Mouse (Mus musculus): ENCODE measurements around the gene Ddx17. TPM values are rescaled to one million over a fixed set of nuclear protein-coding genes. Genes with fewer than 3 reads are reported as not detected.

Gene Ddx17
- polyA plus RNA-seq, 1 experiment from 2014 or later, result 11.3 TPM

GRCm38 (mm10) chr15:79510425-79510824 is 36.1 kb downstream of the Ddx17 start:
- Histone ChIP-seq H3K4me2 (ENCODE audit: low read depth, low read length) (no peak overlapping the region), H3K36me3 (ENCODE audit: control insufficient read depth, insufficient read depth) (no peaks in the 10 kb centered on the region), H3K27me3 (ENCODE audit: control insufficient read depth, insufficient read depth, low read depth, low read length) (peaks cover 83% of the 10 kb centered on the region), H3K9me3 (replicated peaks; ENCODE audit: control insufficient read depth, low read length) (no peaks in the 10 kb centered on the region), H3K4me1 (ENCODE audit: control insufficient read depth, low read depth, low read length) (no peaks in the 10 kb centered on the region), H3K27ac (ENCODE audit: low read length) (no peak overlapping the region), H3K9ac (ENCODE audit: low read depth, low read length) (no peak overlapping the region), H3K4me3 (ENCODE audit: low read depth, low read length) (no peak overlapping the region)
- ATAC-seq (ENCODE audit: low read depth), result no peak
- 47% methylated on average over 7 of the region's 7 CpGs for WGBS (ENCODE audit: insufficient replicate concordance)

GRCm38 (mm10) chr15:79509998-79510397 is 36.5 kb downstream of the Ddx17 start:
- Histone ChIP-seq H3K27me3 (ENCODE audit: control insufficient read depth, insufficient read depth, low read depth, low read length) (peaks cover 83% of the 10 kb centered on the region), H3K27ac (ENCODE audit: low read length) (no peak overlapping the region), H3K9me3 (replicated peaks; ENCODE audit: control insufficient read depth, low read length) (no peaks in the 10 kb centered on the region), H3K4me2 (ENCODE audit: low read depth, low read length) (no peak overlapping the region), H3K4me1 (ENCODE audit: control insufficient read depth, low read depth, low read length) (no peaks in the 10 kb centered on the region), H3K9ac (ENCODE audit: low read depth, low read length) (no peak overlapping the region), H3K36me3 (ENCODE audit: control insufficient read depth, insufficient read depth) (no peaks in the 10 kb centered on the region), H3K4me3 (ENCODE audit: low read depth, low read length) (no peak overlapping the region)
- ATAC-seq (ENCODE audit: low read depth), result no peak
- WGBS (ENCODE audit: insufficient replicate concordance), result 27% methylated on average over 5 of the region's 6 CpGs

GRCm38 (mm10) chr15:79507055-79507828 is 39.3 kb downstream of the Ddx17 start:
- Histone ChIP-seq H3K4me3 (ENCODE audit: low read depth, low read length) (no peak overlapping the region), H3K9ac (ENCODE audit: low read depth, low read length) (no peak overlapping the region), H3K4me2 (ENCODE audit: low read depth, low read length) (no peak overlapping the region), H3K9me3 (replicated peaks; ENCODE audit: control insufficient read depth, low read length) (no peaks in the 10 kb centered on the region), H3K36me3 (ENCODE audit: control insufficient read depth, insufficient read depth) (no peaks in the 10 kb centered on the region), H3K27ac (ENCODE audit: low read length) (no peak overlapping the region), H3K4me1 (ENCODE audit: control insufficient read depth, low read depth, low read length) (no peaks in the 10 kb centered on the region), H3K27me3 (ENCODE audit: control insufficient read depth, insufficient read depth, low read depth, low read length) (peaks cover 87% of the 10 kb centered on the region)
- WGBS (ENCODE audit: insufficient replicate concordance), result 43% methylated on average over 31 of the region's 31 CpGs
- ATAC-seq (ENCODE audit: low read depth), result no peak

- Histone ChIP-seq H3K4me1 (ENCODE audit: control insufficient read depth, low read depth, low read length) (no peaks in the 10 kb centered on the region), H3K9me3 (replicated peaks; ENCODE audit: control insufficient read depth, low read length) (no peaks in the 10 kb centered on the region), H3K27me3 (ENCODE audit: control insufficient read depth, insufficient read depth, low read depth, low read length) (peaks cover 86% of the 10 kb centered on the region), H3K4me3 (ENCODE audit: low read depth, low read length) (no peak overlapping the region), H3K27ac (ENCODE audit: low read length) (no peak overlapping the region), H3K9ac (ENCODE audit: low read depth, low read length) (no peak overlapping the region), H3K36me3 (ENCODE audit: control insufficient read depth, insufficient read depth) (no peaks in the 10 kb centered on the region), H3K4me2 (ENCODE audit: low read depth, low read length) (no peak overlapping the region)
- ATAC-seq (ENCODE audit: low read depth), result no peak
- 23% methylated on average over 7 of the region's 7 CpGs for WGBS (ENCODE audit: insufficient replicate concordance)
These were observed 40.1 kb downstream of the Ddx17 start for GRCm38 (mm10) chr15:79506460-79506859.

- Histone ChIP-seq H3K27me3 (ENCODE audit: control insufficient read depth, insufficient read depth, low read depth, low read length) (peaks cover 84% of the 10 kb centered on the region), H3K36me3 (ENCODE audit: control insufficient read depth, insufficient read depth) (no peaks in the 10 kb centered on the region), H3K4me1 (ENCODE audit: control insufficient read depth, low read depth, low read length) (no peaks in the 10 kb centered on the region), H3K4me2 (ENCODE audit: low read depth, low read length) (peak overlapping the region; percentile 68), H3K9ac (ENCODE audit: low read depth, low read length) (no peak overlapping the region), H3K27ac (ENCODE audit: low read length) (no peak overlapping the region), H3K4me3 (ENCODE audit: low read depth, low read length) (peak overlapping the region; percentile 49), H3K9me3 (replicated peaks; ENCODE audit: control insufficient read depth, low read length) (no peaks in the 10 kb centered on the region)
- ATAC-seq (ENCODE audit: low read depth), result no peak
- under 1% methylated on average over 60 of the region's 71 CpGs for WGBS (ENCODE audit: insufficient replicate concordance)
These were observed 40.8 kb downstream of the Ddx17 start for GRCm38 (mm10) chr15:79505616-79506283.

GRCm38 (mm10) chr15:79504707-79505452 is 41.7 kb downstream of the Ddx17 start, which contains the start of gene Kcnj4:
TSS of gene Kcnj4 (minus strand) at chr15:79505241.
- H3K27ac ChIP-seq (ENCODE audit: low read length), result no peak within 1 kb of the TSS
- H3K9ac ChIP-seq (ENCODE audit: low read depth, low read length), result no peak within 1 kb of the TSS
- no peak for ATAC-seq (ENCODE audit: low read depth)
- H3K27me3 ChIP-seq (ENCODE audit: control insufficient read depth, insufficient read depth, low read depth, low read length), result peaks cover 79% of the 10 kb centered on the region
- H3K4me3 ChIP-seq (ENCODE audit: low read depth, low read length), result peak within 1 kb of the TSS; percentile 49
- WGBS (ENCODE audit: insufficient replicate concordance), result 2% methylated on average over 60 of the region's 60 CpGs
- H3K9me3 ChIP-seq (replicated peaks; ENCODE audit: control insufficient read depth, low read length), result no peaks in the 10 kb centered on the region
- H3K4me1 ChIP-seq (ENCODE audit: control insufficient read depth, low read depth, low read length), result no peaks in the 10 kb centered on the region
- peak within 1 kb of the TSS; percentile 68 for H3K4me2 ChIP-seq (ENCODE audit: low read depth, low read length)
- no peaks in the 10 kb centered on the region for H3K36me3 ChIP-seq (ENCODE audit: control insufficient read depth, insufficient read depth)

GRCm38 (mm10) chr15:79503438-79503837 is 43.1 kb downstream of the Ddx17 start:
- ATAC-seq (ENCODE audit: low read depth), result no peak
- no peak overlapping the region for H3K9ac ChIP-seq (ENCODE audit: low read depth, low read length)
- WGBS (ENCODE audit: insufficient replicate concordance), result 62% methylated on average over 5 of the region's 5 CpGs
- no peak overlapping the region for H3K4me3 ChIP-seq (ENCODE audit: low read depth, low read length)
- no peaks in the 10 kb centered on the region for H3K4me1 ChIP-seq (ENCODE audit: control insufficient read depth, low read depth, low read length)
- H3K36me3 ChIP-seq (ENCODE audit: control insufficient read depth, insufficient read depth), result no peaks in the 10 kb centered on the region
- no peak overlapping the region for H3K27ac ChIP-seq (ENCODE audit: low read length)
- no peaks in the 10 kb centered on the region for H3K9me3 ChIP-seq (replicated peaks; ENCODE audit: control insufficient read depth, low read length)
- peaks cover 80% of the 10 kb centered on the region for H3K27me3 ChIP-seq (ENCODE audit: control insufficient read depth, insufficient read depth, low read depth, low read length)
- H3K4me2 ChIP-seq (ENCODE audit: low read depth, low read length), result no peak overlapping the region

- H3K4me3 ChIP-seq (ENCODE audit: low read depth, low read length), result no peak overlapping the region
- no peak overlapping the region for H3K9ac ChIP-seq (ENCODE audit: low read depth, low read length)
- 12% methylated on average over 18 of the region's 18 CpGs for WGBS (ENCODE audit: insufficient replicate concordance)
- ATAC-seq (ENCODE audit: low read depth), result no peak
- no peaks in the 10 kb centered on the region for H3K9me3 ChIP-seq (replicated peaks; ENCODE audit: control insufficient read depth, low read length)
- H3K4me2 ChIP-seq (ENCODE audit: low read depth, low read length), result no peak overlapping the region
- H3K27ac ChIP-seq (ENCODE audit: low read length), result no peak overlapping the region
- H3K36me3 ChIP-seq (ENCODE audit: control insufficient read depth, insufficient read depth), result no peaks in the 10 kb centered on the region
- no peaks in the 10 kb centered on the region for H3K4me1 ChIP-seq (ENCODE audit: control insufficient read depth, low read depth, low read length)
- peaks cover 75% of the 10 kb centered on the region for H3K27me3 ChIP-seq (ENCODE audit: control insufficient read depth, insufficient read depth, low read depth, low read length)
These were observed 43.6 kb downstream of the Ddx17 start for GRCm38 (mm10) chr15:79502891-79503341.

All from liver, embryonic 16.5 days (tissue).